Mouse (Mus musculus): ENCODE measurements at regions not wholly inside any gene's neighbourhood (a gene's known extent, or its start where the extent isn't known, plus 50 kb on each side); places are given as distances from the start of the nearest gene placed in this dataset.

DNA sequence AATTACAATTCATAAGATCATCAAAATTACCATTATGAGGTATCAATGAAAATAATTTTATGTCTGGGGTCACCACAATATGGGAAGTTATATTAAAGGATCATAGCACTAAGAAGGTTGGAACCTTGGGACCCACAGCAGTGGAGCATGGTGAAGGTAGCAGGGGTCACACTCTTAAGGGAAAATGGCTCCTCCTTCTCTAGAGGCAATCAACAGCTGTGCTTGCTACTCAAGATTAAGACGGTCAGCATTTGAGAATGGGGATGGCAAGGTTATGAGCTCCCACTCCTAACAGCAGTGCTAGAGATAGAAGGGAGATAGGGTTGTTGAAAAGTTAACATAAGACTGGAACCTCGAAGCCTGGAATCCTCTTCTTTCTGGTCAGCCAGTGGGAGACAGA lies 144.6 kb upstream of the Runx1 start:
- DNase-seq (ENCODE audit: low spot score), result no peak
- no peak for ATAC-seq
- no peak for TF ChIP-seq EP300 (IDR thresholded peaks at IDR 0.05)
- no peak for TF ChIP-seq CTCF (IDR thresholded peaks at IDR 0.05)
- Histone ChIP-seq H3K27me3 (replicated peaks; ENCODE audit: insufficient read depth, low read length) (no peaks in the 10 kb centered on the region), H3K27ac (ENCODE audit: low read length) (no peak overlapping the region), H3K9me3 (ENCODE audit: low read length) (no peaks in the 10 kb centered on the region), H3K36me3 (ENCODE audit: insufficient read depth, low read length) (no peaks in the 10 kb centered on the region), H3K4me1 (ENCODE audit: insufficient read depth, low read depth, low read length) (no peaks in the 10 kb centered on the region), H3K4me3 (ENCODE audit: low read depth, low read length) (no peak overlapping the region), H3K4me2 (replicated peaks; ENCODE audit: low read depth, low read length) (no peak overlapping the region), H3K9ac (replicated peaks; ENCODE audit: low read depth) (no peak overlapping the region)
- 77% methylated on average over 2 of the region's 2 CpGs for whole genome bisulfite sequencing

DNA sequence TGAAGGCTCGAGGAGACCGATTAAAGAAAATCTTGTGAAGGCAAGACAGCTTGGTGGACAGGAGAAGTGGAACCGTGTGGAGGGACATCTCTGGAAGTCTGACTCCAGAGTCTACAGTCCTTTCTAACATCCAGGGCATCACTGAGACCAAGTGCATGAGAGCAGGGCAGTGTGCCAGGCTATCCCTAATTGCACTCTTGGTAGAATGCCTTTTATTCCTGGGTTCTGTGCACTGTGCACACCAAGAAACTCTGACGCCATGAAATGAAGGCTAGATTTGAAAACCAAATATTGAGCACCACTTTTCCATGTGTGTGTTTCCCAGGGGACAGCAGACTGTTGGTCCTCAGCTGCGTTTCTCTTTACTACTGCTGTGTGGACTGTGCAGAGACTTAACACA lies 143.1 kb upstream of the Runx1 start:
- TF ChIP-seq CTCF (IDR thresholded peaks at IDR 0.05) (no peak), EP300 (IDR thresholded peaks at IDR 0.05) (no peak)
- 84% methylated on average over 5 of the region's 5 CpGs for WGBS
- no peaks in the 10 kb centered on the region for H3K36me3 ChIP-seq (ENCODE audit: insufficient read depth, low read length)
- ATAC-seq, result no peak
- no peak overlapping the region for H3K27ac ChIP-seq (ENCODE audit: low read length)
- no peaks in the 10 kb centered on the region for H3K27me3 ChIP-seq (replicated peaks; ENCODE audit: insufficient read depth, low read length)
- H3K4me1 ChIP-seq (ENCODE audit: insufficient read depth, low read depth, low read length), result no peaks in the 10 kb centered on the region
- no peak overlapping the region for H3K9ac ChIP-seq (replicated peaks; ENCODE audit: low read depth)
- H3K4me3 ChIP-seq (ENCODE audit: low read depth, low read length), result no peak overlapping the region
- no peaks in the 10 kb centered on the region for H3K9me3 ChIP-seq (ENCODE audit: low read length)
- no peak overlapping the region for H3K4me2 ChIP-seq (replicated peaks; ENCODE audit: low read depth, low read length)
- DNase-seq (ENCODE audit: low spot score), result no peak

DNA sequence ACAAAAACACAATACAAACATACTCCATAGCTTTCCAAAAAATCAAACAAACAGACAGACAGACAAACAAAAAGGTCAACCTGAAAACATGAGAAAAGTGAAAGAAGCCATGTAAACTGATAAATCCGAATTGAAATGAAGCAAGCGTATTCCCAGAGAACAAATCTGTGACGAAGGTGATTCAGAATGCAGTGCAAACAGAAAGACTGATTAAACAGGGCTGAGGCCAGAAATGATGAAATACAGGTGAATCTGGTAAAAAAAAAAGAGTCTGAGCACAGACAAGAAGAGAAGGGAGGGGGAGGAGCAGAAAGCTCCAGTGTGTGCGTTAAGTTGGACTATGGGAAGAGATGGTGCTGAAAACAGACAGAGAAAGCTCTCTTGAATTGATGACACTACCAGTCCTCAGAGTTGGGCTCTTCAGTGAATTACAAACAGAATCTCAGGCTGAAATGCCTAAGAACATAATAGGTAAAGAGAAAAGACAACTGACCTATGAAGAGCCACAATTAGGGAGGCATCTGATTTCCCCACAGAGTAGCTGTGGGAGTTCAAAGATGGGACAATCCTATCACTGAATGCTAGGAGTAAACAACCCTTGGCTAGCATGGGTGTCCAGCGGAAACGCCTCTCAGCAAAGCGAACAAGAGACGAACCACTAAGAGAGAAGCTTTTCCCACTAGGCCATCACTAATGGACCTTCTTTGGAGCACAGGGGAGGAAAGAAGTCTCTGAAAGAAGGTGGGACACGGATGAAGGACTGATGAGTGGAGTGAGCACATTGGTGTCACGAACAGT lies 140.3 kb upstream of the Runx1 start:
- H3K27me3 ChIP-seq (replicated peaks; ENCODE audit: insufficient read depth, low read length), result no peaks in the 10 kb centered on the region
- no peaks in the 10 kb centered on the region for H3K36me3 ChIP-seq (ENCODE audit: insufficient read depth, low read length)
- 75% methylated on average over 10 of the region's 10 CpGs for WGBS
- no peak overlapping the region for H3K27ac ChIP-seq (ENCODE audit: low read length)
- TF ChIP-seq EP300 (IDR thresholded peaks at IDR 0.05), result no peak
- no peak for TF ChIP-seq CTCF (IDR thresholded peaks at IDR 0.05)
- no peak overlapping the region for H3K4me3 ChIP-seq (ENCODE audit: low read depth, low read length)
- no peak overlapping the region for H3K9ac ChIP-seq (replicated peaks; ENCODE audit: low read depth)
- H3K4me2 ChIP-seq (replicated peaks; ENCODE audit: low read depth, low read length), result no peak overlapping the region
- peak; percentile 47 for DNase-seq (ENCODE audit: low spot score)
- H3K9me3 ChIP-seq (ENCODE audit: low read length), result no peaks in the 10 kb centered on the region
- ATAC-seq, result no peak
- H3K4me1 ChIP-seq (ENCODE audit: insufficient read depth, low read depth, low read length), result no peaks in the 10 kb centered on the region

- Histone ChIP-seq H3K4me1 (ENCODE audit: insufficient read depth, low read depth, low read length) (no peaks in the 10 kb centered on the region), H3K4me3 (ENCODE audit: low read depth, low read length) (no peak overlapping the region), H3K4me2 (replicated peaks; ENCODE audit: low read depth, low read length) (no peak overlapping the region), H3K9ac (replicated peaks; ENCODE audit: low read depth) (no peak overlapping the region), H3K27ac (ENCODE audit: low read length) (no peak overlapping the region), H3K36me3 (ENCODE audit: insufficient read depth, low read length) (no peaks in the 10 kb centered on the region), H3K9me3 (ENCODE audit: low read length) (no peaks in the 10 kb centered on the region), H3K27me3 (replicated peaks; ENCODE audit: insufficient read depth, low read length) (no peaks in the 10 kb centered on the region)
- 51% methylated on average over 3 of the region's 3 CpGs for WGBS
- no peak for ATAC-seq
- TF ChIP-seq EP300 (IDR thresholded peaks at IDR 0.05) (no peak), CTCF (IDR thresholded peaks at IDR 0.05) (no peak)
- DNase-seq (ENCODE audit: low spot score), result no peak
These were observed 139.7 kb upstream of the Runx1 start for GRCm38 (mm10) chr16:92965651-92966050.

DNA sequence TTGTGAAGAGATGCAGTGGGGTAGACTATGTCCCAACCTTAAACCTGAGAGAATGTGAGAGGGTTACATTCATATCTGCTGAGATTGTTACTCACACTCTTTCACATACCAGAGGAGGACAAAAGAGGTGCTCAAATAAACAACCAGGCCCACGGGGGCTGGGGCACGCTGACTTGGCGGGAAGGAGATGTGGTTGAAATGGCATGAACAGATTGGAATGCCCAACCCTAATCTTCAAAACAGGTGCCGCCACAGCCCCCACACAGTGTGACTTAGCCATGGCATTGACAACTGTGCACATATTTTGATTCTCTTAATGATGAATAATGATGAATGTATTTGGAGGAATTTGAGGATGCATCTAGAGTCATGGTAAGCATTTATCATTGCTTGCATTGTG lies 137.6 kb upstream of the Runx1 start:
- ATAC-seq (no peak), DNase-seq (ENCODE audit: low spot score) (no peak)
- no peaks in the 10 kb centered on the region for H3K36me3 ChIP-seq (ENCODE audit: insufficient read depth, low read length)
- H3K9ac ChIP-seq (replicated peaks; ENCODE audit: low read depth), result no peak overlapping the region
- no peak overlapping the region for H3K27ac ChIP-seq (ENCODE audit: low read length)
- H3K4me3 ChIP-seq (ENCODE audit: low read depth, low read length), result no peak overlapping the region
- H3K9me3 ChIP-seq (ENCODE audit: low read length), result no peaks in the 10 kb centered on the region
- no peaks in the 10 kb centered on the region for H3K27me3 ChIP-seq (replicated peaks; ENCODE audit: insufficient read depth, low read length)
- H3K4me1 ChIP-seq (ENCODE audit: insufficient read depth, low read depth, low read length), result no peaks in the 10 kb centered on the region
- TF ChIP-seq CTCF (IDR thresholded peaks at IDR 0.05), result no peak
- no peak for TF ChIP-seq EP300 (IDR thresholded peaks at IDR 0.05)
- 77% methylated on average over 4 of the region's 4 CpGs for WGBS
- no peak overlapping the region for H3K4me2 ChIP-seq (replicated peaks; ENCODE audit: low read depth, low read length)

DNA sequence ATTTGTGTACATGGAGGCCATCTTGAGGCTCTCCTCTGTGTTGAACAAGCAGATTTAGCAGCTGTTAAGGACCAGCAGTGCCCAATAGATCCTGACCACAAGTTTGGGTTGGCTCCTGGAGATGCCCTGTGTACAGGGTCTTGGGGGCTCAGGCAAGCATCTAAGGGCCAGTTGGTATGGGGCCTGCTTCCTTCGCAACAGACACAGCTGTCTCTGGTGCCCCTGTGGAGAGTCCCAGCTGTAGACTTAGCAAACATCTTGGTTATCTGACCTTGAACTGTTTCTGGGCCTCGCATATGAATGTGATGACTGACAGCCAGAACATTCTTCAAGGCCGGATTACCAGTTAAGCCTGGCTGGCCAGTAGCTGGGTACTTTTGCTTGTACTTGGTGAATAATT lies 135.4 kb upstream of the Runx1 start:
- H3K27ac ChIP-seq (ENCODE audit: low read length), result no peak overlapping the region
- WGBS, result 57% methylated on average over 3 of the region's 3 CpGs
- H3K4me3 ChIP-seq (ENCODE audit: low read depth, low read length), result no peak overlapping the region
- ATAC-seq (no peak), DNase-seq (ENCODE audit: low spot score) (no peak)
- H3K36me3 ChIP-seq (ENCODE audit: insufficient read depth, low read length), result no peaks in the 10 kb centered on the region
- no peak overlapping the region for H3K4me2 ChIP-seq (replicated peaks; ENCODE audit: low read depth, low read length)
- no peak overlapping the region for H3K9ac ChIP-seq (replicated peaks; ENCODE audit: low read depth)
- no peaks in the 10 kb centered on the region for H3K27me3 ChIP-seq (replicated peaks; ENCODE audit: insufficient read depth, low read length)
- TF ChIP-seq CTCF (IDR thresholded peaks at IDR 0.05) (no peak), EP300 (IDR thresholded peaks at IDR 0.05) (no peak)
- H3K9me3 ChIP-seq (ENCODE audit: low read length), result no peaks in the 10 kb centered on the region
- H3K4me1 ChIP-seq (ENCODE audit: insufficient read depth, low read depth, low read length), result no peaks in the 10 kb centered on the region

All from lung, postnatal 0 days (tissue).